In the genomic region with DNA sequence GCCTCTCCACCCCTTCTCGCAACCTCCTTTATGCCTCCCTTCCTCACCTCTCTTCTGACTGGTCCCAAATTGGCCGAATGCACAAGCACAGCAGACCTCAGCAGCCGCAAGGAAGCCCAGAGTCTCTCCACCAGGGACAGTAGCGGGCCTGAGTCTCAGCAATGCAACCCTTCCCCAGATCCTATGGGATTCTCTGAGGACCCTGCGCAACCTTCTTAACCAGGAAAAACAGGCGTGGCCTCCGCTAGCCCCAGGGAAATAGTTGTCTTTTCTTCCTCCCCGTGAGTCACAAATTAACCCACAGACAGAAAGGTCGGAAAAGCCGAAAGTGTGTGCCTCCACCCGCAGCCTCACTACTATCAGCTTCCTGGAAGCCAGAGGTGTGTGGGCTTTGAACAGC, we compare ENCODE assay signal across 18 mouse cellular contexts. TPM values are rescaled to one million over a fixed set of nuclear protein-coding genes. Genes with fewer than 3 reads are reported as not detected.
DNase-seq lines count a peak whose midpoint lies in the region; ATAC-seq and TF ChIP-seq lines count a peak whose summit lies in the region.
"Had no signal": no experiment of that assay in that cellular context is flagged by ENCODE, and none has a peak within 500 bp of the region (broad histone marks: within the 10 kb centered on the region; RNA-seq: fewer than 3 reads in every experiment).

No protein-coding gene starts in this region.

- WGBS in heart, embryonic 12.5 days: 43% methylated on average over 11 of the region's 11 CpGs
- WGBS in spleen, adult 2 months: 56% methylated on average over 11 of the region's 11 CpGs
- 23% methylated on average over 11 of the region's 11 CpGs for WGBS in liver, embryonic 13.5 days (ENCODE audit: insufficient replicate concordance)

- no peaks in the 10 kb centered on the region for H3K27me3 ChIP-seq in heart, embryonic 12.5 days (replicated peaks)
- H3K27me3 ChIP-seq in spleen, adult 2 months (ENCODE audit: control insufficient read depth, insufficient read depth, low read length): no peaks in the 10 kb centered on the region
- no peaks in the 10 kb centered on the region for H3K27me3 ChIP-seq in liver, embryonic 13.5 days
- H3K27me3 ChIP-seq: neural tube, embryonic 12.5 days had no signal

- no peak overlapping the region for H3K9ac ChIP-seq in heart, embryonic 12.5 days
- peak overlapping the region; percentile 45 for H3K9ac ChIP-seq in liver, embryonic 13.5 days
- H3K9ac ChIP-seq: neural tube, embryonic 12.5 days had no signal

- TF ChIP-seq POLR2A in spleen, adult 2 months (IDR thresholded peaks at IDR 0.05; ENCODE audit: low read depth, low read length): no peak

- no peak overlapping the region for H3K4me2 ChIP-seq in heart, embryonic 12.5 days
- peak overlapping the region; percentile 66 for H3K4me2 ChIP-seq in liver, embryonic 13.5 days
- H3K4me2 ChIP-seq: neural tube, embryonic 12.5 days had no signal

- peak; percentile 94 for DNase-seq in heart, adult 11 months
- DNase-seq in spleen, adult 2 months (ENCODE audit: low read depth in 1 of 2, low spot score in 2 of 2): no peak
- no peak for DNase-seq in spleen, postnatal 36 days (ENCODE audit: low spot score in 2 of 2)
- no peak for DNase-seq in liver, embryonic 13.5 days
- no peak for DNase-seq in frontal cortex, postnatal 10 days (ENCODE audit: low spot score in 2 of 2)
- DNase-seq in embryo, embryonic 10 days (ENCODE audit: low spot score): no peak
- no peak for DNase-seq in thymus, postnatal 0 days (ENCODE audit: low spot score)
- DNase-seq: adrenal gland, adult 2 months; cerebellum, adult 11-12 months; gastrocnemius, postnatal 14 days; kidney, postnatal 14 days; lung, postnatal 4 days had no signal

- peaks cover 6% of the 10 kb centered on the region; the same call in 1 of the 2 replicates for H3K4me1 ChIP-seq in heart, embryonic 12.5 days (replicated peaks)
- peaks cover 16% of the 10 kb centered on the region for H3K4me1 ChIP-seq in spleen, adult 2 months (ENCODE audit: control insufficient read depth, insufficient read depth, insufficient read length)
- peaks cover 57% of the 10 kb centered on the region for H3K4me1 ChIP-seq in liver, embryonic 13.5 days (replicated peaks)
- H3K4me1 ChIP-seq: neural tube, embryonic 12.5 days had no signal

- H3K9me3 ChIP-seq in heart, embryonic 12.5 days (replicated peaks): no peaks in the 10 kb centered on the region
- no peaks in the 10 kb centered on the region for H3K9me3 ChIP-seq in liver, embryonic 13.5 days (replicated peaks)
- H3K9me3 ChIP-seq: neural tube, embryonic 12.5 days had no signal

- H3K4me3 ChIP-seq in heart, embryonic 12.5 days: no peak overlapping the region
- no peak overlapping the region for H3K4me3 ChIP-seq in spleen, adult 2 months (ENCODE audit: extremely low read depth, insufficient read depth, insufficient read length)
- 0 out of 2 replicates have a peak overlapping the region, but pooled peaks have one; percentile 6 for H3K4me3 ChIP-seq in liver, embryonic 13.5 days (replicated peaks)
- H3K4me3 ChIP-seq: neural tube, embryonic 12.5 days had no signal

- no peak for ATAC-seq in heart, embryonic 12.5 days (ENCODE audit: insufficient number of reproducible peaks, low FRiP score)
- no peak for ATAC-seq in liver, embryonic 13.5 days (ENCODE audit: low read depth)
- ATAC-seq: midbrain, embryonic 16.5 days had no signal

- TF ChIP-seq CTCF in spleen, adult 2 months (IDR thresholded peaks at IDR 0.05; ENCODE audit: extremely low read depth, insufficient read depth, insufficient read length, insufficient replicate concordance): no peak

- no peaks in the 10 kb centered on the region for H3K36me3 ChIP-seq in heart, embryonic 12.5 days
- H3K36me3 ChIP-seq in spleen, adult 2 months (ENCODE audit: control insufficient read depth, insufficient read depth, low read length): no peaks in the 10 kb centered on the region
- H3K36me3 ChIP-seq in liver, embryonic 13.5 days: peaks cover 12% of the 10 kb centered on the region; the same call in 1 of the 2 replicates
- H3K36me3 ChIP-seq: neural tube, embryonic 12.5 days had no signal

- no peak overlapping the region for H3K27ac ChIP-seq in heart, embryonic 12.5 days (ENCODE audit: poor library complexity, severe bottlenecking)
- peak overlapping the region; percentile 30 for H3K27ac ChIP-seq in spleen, adult 2 months (ENCODE audit: insufficient read depth, low read length)
- H3K27ac ChIP-seq in liver, embryonic 13.5 days: peak overlapping the region; percentile 88
- H3K27ac ChIP-seq: neural tube, embryonic 12.5 days had no signal

RNA-seq across cellular contexts. Expression of gene C5ar2, which starts 2.2 kb away (rescaled TPM):
- 0.85 and 1.1 TPM in 2 replicates for polyA plus RNA-seq in heart, embryonic 12.5 days (2016; fragmentation: Nextera tagmentation; extraction: Ambion mirVana)
- 1.8 and 4.0 TPM in 2 replicates for polyA plus RNA-seq in spleen, adult 2 months (2012; rRNA removed)
- 0.72 and 0.77 TPM in 2 replicates for polyA plus RNA-seq in liver, embryonic 13.5 days (2015; fragmentation: Nextera tagmentation; extraction: Ambion mirVana)
- 0.04 and 0.14 TPM in 2 replicates for polyA plus RNA-seq in thymus, postnatal 0 days (2015; fragmentation: Nextera tagmentation; extraction: Ambion mirVana)
- polyA plus RNA-seq: C2C12; embryonic facial prominence, embryonic 11.5 days; limb, embryonic 11.5 days had no signal

RNA-seq across cellular contexts. Expression of gene C5ar1, which starts 17.6 kb away (rescaled TPM):
- 1.1 and 1.8 TPM in 2 replicates for polyA plus RNA-seq in heart, embryonic 12.5 days (2016; fragmentation: Nextera tagmentation; extraction: Ambion mirVana)
- polyA plus RNA-seq in spleen, adult 2 months (2012; rRNA removed): 7.5 and 11.0 TPM in 2 replicates
- polyA plus RNA-seq in liver, embryonic 13.5 days (2015; fragmentation: Nextera tagmentation; extraction: Ambion mirVana): 1.4 TPM in 2 replicates
- polyA plus RNA-seq in thymus, postnatal 0 days (2015; fragmentation: Nextera tagmentation; extraction: Ambion mirVana): 1.1 and 1.2 TPM in 2 replicates

RNA-seq across cellular contexts. Expression of gene Dhx34, which starts 19.9 kb away (rescaled TPM):
- 11.9 and 13.0 TPM in 2 replicates for polyA plus RNA-seq in heart, embryonic 12.5 days (2016; fragmentation: Nextera tagmentation; extraction: Ambion mirVana)
- polyA plus RNA-seq in spleen, adult 2 months (2012; rRNA removed): 49.3 and 63.1 TPM in 2 replicates
- polyA plus RNA-seq in liver, embryonic 13.5 days (2015; fragmentation: Nextera tagmentation; extraction: Ambion mirVana): 6.0 and 6.4 TPM in 2 replicates
- 18.4 and 18.7 TPM in 2 replicates for polyA plus RNA-seq in thymus, postnatal 0 days (2015; fragmentation: Nextera tagmentation; extraction: Ambion mirVana)

RNA-seq across cellular contexts. Expression of gene Inafm1, which starts 31.6 kb away (rescaled TPM):
- polyA plus RNA-seq in heart, embryonic 12.5 days (2016; fragmentation: Nextera tagmentation; extraction: Ambion mirVana): 11.0 and 12.1 TPM in 2 replicates
- 33.7 and 53.6 TPM in 2 replicates for polyA plus RNA-seq in spleen, adult 2 months (2012; rRNA removed)
- polyA plus RNA-seq in liver, embryonic 13.5 days (2015; fragmentation: Nextera tagmentation; extraction: Ambion mirVana): 3.9 and 4.4 TPM in 2 replicates
- polyA plus RNA-seq in thymus, postnatal 0 days (2015; fragmentation: Nextera tagmentation; extraction: Ambion mirVana): 6.2 and 7.6 TPM in 2 replicates

RNA-seq across cellular contexts. Expression of gene Ccdc9, which starts 44.8 kb away (rescaled TPM):
- polyA plus RNA-seq in heart, embryonic 12.5 days (2016; fragmentation: Nextera tagmentation; extraction: Ambion mirVana): 24.3 and 31.2 TPM in 2 replicates
- 32.4 and 33.3 TPM in 2 replicates for polyA plus RNA-seq in spleen, adult 2 months (2012; rRNA removed)
- 12.6 and 17.5 TPM in 2 replicates for polyA plus RNA-seq in liver, embryonic 13.5 days (2015; fragmentation: Nextera tagmentation; extraction: Ambion mirVana)
- 15.9 and 21.9 TPM in 2 replicates for polyA plus RNA-seq in thymus, postnatal 0 days (2015; fragmentation: Nextera tagmentation; extraction: Ambion mirVana)
